Mouse (Mus musculus) ZHBTc4 (cell line): ENCODE measurements around the gene Kank1.
A peak's percentile ranks its signal among the peaks of the same experiment; 100 is the strongest.

Experiments
- DNase-seq: peaks from one replicate; pipeline ENCODE4 v3.0.0-alpha.2; 2011; ENCODE audit warnings: low read depth, low spot score

The Kank1 gene

DNA sequence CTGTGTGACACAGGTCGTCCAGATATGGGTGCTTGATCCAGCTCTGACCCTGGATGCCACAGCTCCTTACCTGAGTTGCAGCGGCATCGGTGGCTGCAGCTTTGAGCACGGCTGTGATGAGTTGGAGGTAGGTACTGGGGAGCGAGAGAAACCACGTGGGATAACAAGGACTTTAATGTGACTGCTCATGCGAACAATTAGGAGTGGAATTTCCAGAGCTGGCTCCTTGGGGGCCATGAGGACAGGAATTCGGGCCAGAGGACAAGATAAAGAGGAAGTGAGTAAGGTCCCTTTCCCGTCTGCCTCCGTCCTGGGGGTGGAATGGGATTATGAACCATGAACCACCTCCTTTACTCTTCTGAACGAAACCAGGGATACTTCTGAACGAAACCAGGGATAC, 129.8 kb downstream of the Kank1 start:
- no peak for DNase-seq

DNA sequence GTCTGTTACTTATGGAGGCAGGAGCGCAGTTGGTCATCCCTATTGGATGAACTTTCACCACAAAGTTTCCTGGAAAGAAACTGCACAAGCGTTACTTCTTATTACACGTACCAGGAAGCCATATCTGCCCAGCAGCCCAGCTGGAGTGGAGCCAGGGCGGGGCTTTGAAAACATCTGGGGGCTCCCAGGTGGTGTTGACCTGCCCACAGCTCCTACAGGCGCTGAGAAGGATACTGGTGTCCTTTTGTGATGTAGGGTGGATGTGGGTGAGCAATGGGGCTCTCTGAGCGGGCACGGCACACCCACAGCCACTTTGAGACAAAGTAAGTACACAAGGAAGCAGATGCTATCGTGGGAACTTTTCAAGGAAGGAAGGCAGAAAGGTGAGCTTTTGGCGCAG, 133.7 kb downstream of the Kank1 start:
- DNase-seq, result no peak

DNA sequence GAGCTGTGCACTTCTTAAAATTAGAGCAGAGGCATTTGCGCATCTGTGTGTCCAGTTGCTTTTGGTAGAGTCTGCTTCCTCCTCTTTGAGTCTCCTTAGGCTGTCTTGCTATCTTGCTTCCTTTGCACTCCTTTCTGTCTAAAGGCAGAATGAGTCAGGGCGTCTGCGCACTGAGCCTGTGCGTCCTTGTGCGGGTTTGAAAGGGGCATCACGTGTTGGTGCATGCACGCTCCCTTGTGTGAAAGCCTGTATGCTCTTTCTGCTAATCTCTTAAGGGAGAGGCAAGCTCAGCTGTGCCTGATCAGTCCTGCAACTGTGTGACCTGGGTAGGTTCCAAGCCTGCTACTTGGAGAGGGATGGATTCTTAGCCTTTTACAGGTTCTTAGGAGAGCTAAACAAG, 136.0 kb downstream of the Kank1 start:
- DNase-seq, result no peak

DNA sequence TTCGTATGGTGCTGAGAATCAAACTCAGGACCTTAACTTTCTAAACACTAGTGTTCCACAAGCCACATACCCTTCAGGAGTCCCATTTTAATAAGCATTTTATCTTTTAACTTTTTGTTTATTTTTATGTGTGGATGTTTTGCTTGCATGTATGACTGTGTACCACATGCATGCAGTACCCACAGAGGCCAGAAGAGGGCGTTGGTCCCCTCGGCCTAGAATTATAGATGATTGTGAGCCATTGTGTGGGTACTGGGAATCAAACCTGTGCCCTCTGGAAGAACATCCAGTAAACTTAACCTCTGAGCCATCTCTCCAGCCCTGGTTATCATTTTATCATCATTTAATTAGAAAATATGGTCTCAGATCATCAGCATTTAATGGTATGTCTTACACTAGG, 136.8 kb downstream of the Kank1 start:
- DNase-seq, result peak; percentile 45

DNA sequence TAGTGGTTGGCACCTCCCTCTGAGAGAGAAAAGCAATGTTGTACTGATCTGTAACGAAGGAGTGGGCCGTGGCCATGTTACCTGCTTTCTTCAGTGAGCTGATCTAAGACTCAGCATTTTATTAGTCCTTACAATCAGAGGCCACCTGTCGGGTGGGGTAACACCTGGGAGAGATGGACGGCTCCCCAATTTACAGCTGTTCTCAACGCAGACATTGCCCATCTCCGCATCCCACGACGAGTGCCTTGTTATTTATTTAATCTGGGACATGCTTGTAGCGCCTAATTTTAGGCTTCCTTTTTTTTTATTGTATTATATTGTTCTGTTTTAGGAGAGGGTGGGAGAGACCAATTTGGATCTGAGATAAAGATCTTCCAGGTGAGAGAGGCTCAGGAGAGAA, 137.4 kb downstream of the Kank1 start:
- no peak for DNase-seq

DNA sequence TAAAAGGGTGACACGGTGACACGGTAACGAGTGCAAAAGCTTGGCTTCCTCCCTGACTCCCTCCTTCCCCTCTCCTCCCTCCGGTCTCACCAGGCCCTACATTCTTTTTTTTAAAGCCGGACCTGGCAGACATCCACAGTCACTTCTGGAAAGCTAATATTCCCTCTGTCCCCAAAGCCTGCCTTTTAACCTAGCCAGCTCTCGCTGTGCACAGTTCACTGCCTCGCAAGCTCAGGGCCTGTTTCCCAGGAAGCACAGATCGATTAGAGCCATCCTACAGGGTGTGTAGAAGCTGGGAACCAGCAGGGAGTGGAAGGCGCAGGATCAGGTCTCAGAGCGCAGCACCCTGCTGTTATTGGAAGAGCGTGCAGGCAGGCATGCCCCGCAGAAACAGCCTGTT, 138.2 kb downstream of the Kank1 start:
- DNase-seq, result peak; percentile 86

DNA sequence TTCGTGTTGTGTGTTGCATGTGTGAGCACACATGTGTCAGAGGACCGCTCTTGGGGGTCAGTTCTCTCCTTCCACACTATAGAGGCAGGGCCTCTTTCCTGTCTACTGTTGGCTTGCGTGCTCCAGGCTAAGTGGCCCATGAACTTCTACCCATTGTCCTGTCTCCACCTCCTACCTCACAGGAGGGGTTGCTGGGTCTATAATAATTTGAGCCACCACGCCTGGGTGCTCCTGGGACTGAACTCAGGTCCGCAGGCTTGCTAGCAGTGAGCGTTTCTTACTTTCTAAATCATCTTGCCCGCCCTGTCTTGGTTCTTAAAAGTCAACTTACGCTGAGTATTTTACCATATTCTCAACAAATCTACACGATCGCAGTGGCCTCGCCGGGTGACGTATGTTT, 140.1 kb downstream of the Kank1 start:
- no peak for DNase-seq

DNA sequence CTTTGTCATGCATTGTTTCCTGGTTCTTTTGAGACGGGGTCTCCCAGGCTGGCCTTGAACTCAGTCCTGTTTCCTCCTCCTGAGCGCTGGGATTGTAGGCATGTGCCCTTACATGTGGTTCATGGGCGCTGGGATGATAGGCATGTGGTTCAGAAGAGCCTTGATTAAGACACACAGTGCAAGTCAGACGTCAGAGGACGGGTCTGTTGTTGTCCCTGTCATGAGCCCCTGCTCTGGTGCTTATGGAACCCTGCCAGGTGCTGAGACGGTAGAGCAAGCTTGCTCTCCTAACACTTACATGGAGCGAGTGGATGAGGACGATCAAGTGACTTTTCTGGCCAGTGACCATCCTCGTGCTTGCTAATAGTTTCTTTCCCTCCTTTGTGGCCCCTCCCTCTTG, 143.9 kb downstream of the Kank1 start:
- DNase-seq, result no peak

DNA sequence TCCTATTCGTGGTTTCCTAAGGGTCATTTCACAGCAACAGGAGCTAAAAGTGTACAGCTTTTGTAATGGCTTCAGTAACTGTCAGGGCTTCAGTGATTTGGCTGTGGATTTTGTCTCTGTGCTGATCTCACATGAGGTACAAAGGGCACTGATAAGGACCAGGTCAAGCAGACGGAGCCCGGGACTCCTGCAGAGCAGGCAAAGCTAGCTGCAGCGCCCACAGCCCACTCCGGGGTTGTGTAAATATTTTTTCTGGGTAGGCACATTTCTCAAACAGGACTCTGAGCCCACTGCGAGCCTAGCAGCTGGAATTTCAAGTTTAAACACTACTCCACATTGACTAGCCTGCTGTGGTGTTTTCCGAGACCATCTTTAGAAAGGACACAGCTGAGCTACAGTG, 145.2 kb downstream of the Kank1 start:
- no peak for DNase-seq

DNA sequence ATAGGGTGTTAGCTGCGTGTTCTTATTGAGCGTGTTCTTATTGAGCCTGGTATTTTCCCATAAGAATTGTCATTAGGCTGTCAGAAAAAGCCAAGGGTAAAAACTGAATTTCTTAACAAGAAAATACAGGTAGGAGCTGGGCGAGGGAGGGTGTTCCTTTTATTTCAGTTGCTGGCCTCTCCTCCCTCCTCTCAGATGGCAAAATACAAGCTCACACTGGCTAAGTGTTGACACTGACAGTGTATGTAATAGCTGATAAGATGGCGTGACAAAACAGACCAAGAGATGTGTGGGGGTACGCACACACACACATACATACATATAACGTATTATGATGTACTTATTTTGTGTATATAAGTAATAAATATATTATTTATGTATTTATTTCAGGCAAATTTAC, 145.7 kb downstream of the Kank1 start:
- DNase-seq, result no peak

DNA sequence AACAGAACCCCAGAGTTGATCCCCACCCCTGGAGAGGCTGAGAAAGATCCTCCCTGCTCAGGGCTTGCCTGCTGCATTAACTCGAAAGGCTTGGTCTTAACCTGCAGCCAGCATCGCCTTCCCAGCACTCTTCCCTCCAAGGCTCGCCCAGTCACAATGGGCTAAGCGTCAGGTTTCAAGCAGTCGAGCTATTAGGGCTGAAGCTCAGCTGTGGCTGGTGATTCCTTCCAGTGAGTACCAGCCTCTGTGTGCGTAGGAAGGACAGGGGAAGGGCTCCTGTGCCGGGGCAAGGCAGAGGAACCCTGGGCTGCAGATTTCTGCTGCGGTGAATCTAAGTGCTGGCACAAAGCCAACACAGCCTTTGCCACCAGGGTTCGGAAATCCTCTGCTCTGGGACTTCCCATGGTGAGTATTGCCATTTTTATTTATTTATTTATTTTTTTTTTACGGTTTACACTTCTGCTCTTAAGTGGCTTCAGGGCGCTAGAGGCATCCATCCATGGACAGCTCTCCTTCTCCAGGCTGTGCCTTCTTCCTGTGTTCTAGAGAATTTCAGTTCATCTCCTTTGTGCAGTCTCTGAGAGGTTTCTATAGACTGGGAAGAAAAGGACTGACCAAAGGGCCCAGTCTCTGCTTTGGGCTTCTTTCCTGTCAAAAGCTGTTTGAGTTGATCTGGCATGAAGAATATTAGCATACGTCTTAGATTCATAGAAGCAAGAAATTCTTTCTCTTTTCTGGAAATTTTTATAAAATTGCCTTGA, 146.8 kb downstream of the Kank1 start:
- peak; percentile 48 for DNase-seq

DNA sequence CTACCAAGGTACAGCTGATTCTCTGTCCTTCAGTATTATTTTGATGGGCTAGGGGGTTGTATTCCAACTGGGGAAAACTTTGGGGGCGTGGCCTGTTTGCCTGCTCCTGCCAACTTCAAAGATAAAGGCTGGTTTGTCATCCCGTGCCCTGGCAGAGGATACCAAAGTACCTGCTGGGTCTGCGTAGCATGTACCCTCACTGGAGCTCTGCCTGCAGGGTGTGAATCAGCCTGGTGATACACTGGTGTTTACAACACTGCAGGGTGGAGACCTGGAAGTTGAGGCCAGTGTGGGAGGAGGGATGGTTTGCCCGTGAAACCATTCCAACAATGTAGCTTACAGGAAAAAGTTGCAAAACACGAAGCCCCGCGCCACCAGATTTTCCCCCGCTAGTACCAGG, 149.2 kb downstream of the Kank1 start:
- DNase-seq, result no peak

DNA sequence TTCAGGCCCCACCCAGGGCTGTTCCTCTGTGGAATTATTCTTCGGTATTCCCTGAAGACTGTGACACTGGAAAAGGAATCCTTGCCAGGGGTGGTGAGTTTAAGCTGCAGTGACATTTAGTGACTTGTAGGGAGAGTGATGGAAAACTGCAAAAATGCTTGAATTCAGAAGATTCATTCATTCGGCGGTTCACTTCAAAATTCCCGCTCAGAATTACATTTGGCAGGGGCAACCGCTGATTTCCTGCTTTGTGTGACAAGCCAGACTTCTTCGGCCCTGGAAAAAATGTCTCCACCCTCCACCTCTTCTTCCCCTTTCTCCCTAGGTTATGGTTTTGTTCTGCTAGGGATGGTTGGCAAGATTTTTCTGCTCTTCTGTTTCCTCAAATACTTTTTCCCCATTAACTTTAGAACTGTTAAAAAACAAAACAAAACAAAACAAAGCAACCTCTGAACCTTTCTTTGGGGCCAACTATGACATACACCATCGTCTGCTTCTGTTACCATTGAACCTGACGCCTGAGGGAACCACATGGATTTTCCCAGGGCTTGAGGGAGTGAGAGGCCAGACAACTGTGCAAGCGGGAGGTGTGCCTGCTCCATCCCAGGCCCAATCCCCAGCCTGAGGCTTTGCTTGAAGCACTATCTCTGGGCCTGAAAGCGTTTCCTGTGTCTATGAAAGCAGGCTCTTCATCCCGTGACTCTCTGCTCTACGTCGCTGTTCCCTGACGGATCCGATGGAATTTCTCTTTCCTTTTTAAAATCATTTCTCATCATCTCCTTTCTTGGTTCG, 150.1 kb downstream of the Kank1 start:
- DNase-seq, result no peak

DNA sequence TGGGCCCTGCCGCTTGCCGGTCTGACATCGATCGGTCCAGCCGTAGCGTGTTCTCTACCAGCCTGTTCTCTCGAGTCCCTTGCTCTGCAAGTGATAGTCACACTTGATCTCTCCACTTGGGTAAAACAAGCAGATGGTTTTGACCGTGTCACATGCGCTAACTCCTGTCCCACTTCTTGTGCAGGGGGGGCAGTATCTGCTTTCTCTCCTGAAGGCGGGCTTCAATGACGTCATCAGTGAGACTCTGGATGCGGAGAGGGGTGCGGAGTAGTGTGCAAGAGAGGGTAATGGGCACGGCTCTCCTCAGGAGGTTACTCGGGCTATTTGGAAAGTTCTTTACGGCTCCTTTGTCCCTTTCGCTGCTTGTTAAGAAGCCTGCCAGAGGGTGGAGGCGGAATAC, 151.1 kb downstream of the Kank1 start:
- DNase-seq, result no peak

DNA sequence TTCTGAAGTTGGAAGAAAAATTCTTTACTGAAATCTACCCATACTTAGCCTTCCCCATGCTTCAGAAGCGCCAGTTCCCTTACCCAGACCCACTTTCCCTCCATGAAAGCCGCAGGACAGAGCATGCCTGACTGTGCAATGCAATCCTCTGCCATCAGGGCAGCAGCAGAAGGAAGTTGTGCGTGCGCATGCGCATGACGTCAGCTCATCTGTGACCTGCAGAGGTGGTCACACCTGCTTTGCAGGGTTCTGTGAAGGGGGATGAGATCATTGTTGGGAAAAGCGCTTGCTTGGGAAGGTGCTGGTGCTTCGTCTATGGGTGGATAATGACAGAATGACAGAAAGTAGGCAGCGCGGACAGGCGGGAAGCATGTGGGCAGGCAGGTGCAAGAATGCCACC, 155.4 kb downstream of the Kank1 start:
- peak; percentile 62 for DNase-seq

DNA sequence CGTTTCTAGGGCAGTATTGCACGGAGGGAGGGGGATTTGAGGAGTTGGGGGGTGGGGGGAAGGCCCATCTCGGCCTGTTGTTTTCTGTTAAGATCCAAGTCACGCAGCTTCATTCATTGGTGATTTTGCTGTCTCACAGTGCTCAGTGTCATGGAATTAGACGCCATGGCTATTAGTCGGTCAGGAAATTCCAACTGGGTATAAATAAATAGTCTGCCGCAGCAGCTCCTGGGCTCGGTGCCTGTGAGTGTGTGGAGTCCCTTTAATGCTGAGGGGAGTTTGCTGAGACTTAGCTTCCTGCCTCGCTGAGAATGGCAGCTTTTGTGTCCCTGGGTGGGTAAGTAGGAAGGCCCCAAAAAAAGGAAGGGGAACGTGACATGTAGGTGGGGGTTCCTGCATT, 158.3 kb downstream of the Kank1 start:
- DNase-seq, result no peak

DNA sequence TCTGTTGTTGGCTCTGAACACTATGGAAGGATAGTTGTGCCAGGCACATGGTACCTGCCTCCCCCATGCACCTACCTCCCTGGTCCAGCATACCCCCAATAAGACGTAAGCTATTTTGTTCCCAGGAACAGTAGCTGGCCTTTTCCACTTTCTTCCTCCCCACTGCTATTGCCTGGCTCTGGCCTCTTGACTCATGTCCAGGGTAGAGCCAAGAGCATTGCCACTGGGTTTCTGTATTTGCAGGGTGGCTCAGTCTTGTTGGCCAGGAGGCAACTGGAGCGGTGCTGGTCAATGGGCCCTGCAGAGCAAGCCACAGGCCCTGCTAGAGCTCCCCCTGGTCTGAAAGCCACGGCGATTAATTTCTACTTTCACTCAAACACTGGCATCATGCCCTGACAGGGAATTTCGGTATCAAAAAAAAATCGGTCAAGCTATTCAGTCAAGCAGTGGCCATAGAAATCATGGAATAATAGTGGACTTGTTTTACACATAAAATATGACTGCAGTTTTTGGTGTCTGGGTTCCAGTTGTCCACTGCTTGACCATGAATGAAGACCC, 160.0 kb downstream of the Kank1 start:
- DNase-seq, result no peak

DNA sequence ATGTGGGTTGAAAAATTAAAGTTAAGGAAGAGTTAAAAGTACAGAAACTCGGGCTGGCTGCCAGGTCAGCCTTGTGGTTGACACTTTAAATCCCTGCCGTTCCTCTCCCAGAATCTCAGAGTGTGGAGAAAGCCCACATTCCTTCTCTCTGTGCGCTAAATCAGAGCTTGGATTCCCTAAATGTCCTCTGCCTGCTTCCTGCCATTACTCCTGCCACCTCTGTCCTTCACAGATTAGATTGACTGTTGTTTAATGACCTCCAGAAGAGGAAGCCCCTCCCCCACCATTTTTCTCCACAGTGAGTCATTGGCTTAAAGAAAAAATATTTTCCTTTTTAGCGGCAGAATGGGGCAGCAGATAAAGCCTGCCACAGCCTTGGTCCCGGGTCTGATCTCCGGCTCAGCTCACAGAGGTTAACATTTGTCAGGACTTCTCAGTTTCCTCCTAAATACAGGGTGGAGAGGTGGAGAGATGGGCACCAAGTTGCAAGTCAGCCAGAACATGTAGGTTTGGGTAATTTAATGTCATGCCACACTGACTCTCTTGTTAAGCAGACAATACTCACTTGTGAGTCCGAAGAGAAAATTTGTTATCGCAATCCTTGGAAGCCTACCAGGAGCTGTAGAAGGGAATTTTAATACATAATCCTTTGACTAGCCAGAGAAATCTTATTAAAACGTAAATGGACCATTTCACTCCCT, 162.9 kb downstream of the Kank1 start:
- DNase-seq, result no peak

DNA sequence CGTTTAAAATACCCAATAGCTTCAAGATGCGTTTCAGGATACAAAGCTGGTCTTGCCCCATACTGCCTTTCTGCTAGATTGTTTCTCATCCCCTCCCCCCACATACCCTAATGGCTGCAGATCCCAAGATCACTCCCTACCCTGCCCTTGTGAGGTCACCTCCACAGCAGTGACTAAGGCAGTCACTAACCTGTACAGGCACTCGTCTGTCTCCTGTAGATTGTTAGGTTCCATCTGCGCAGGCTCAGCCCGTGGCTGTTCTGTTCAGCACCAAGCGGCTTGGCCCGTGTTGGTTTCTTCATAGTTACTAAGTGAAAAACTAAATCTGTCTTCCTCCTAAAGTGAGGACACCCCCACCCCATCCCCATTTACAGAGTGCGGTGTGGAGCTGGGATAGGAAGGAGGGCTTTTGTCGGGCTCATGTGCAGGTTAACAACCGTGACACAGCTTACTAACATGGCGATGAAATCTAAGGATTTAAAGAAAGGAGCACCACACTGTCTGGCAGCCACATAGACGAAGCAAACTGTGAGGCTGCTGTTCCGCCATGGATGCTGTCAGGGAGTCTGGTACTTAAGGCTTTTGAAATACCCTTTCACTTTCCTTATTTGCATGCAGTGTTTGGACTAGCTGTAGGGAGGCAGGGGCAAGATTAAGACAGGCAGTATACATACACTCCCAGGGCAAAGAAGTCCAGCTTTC, 163.6 kb downstream of the Kank1 start:
- DNase-seq, result peak; percentile 70

DNA sequence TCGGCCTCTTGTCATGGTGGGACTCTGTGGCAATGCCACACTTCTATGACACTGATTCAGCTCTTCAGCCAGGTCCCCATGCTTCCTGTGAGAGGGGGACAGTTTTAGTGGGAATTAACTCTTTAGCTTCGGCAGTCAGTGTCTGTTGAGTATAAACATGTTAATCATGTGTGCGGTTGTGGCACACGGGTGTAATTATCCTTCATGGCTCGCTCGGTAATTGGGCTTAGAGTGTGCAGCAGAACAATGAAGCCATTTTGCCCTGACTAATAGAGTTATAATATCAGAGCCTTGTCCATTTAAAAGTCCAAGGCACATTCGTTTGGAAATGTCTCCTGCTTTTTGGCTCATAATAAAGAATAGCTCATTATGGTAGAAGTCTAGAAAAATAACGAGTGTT, 164.7 kb downstream of the Kank1 start:
- DNase-seq, result no peak

DNA sequence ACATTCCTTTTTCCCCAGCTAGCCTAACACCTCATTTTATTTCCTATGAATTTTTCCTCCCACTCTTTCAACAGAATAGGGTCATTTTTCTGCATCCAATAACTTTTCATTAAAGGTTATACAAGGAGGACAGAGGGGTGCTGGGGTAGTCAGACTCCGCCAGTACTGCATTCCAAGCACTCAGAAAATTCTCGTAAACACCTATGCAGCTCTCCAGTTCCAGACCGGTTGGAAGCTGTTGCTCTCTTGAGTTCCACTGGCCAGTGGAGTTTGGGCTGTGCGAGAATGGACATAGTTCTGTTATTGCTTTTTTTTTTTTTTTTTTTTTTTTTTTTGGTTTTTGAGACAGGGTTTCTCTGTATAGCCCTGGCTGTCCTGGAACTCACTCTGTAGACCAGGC, 167.4 kb downstream of the Kank1 start:
- DNase-seq, result no peak

DNA sequence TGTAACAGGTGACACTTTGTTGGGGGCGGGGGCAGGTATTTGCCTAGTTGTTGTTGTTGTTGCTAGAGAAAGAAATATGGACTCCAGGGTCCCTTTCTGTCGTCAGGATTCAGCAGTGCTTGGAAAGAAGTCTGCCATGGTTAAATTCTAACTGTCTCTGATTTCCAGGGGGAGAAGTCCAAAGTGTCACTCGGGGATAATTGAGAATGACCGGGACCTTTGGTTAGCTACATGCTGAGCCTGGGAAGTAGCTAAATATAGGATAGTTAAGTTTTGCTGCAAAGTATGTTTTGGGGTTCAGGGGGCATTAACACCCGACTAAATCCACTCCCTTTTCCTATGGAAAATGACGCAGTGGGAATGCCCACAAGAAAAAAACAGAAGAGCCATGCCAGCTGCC, 169.2 kb downstream of the Kank1 start:
- no peak for DNase-seq
